1 mouse cellular context compared by ENCODE assay signal in genomic region chr1:195129867-195130266, GRCm38 (mm10).
TF ChIP-seq lines count a peak whose summit lies in the region.

No protein-coding gene starts in this region.

TF ChIP-seq in MEL, 35 proteins besides CTCF, POLR2A, EP300 and RAD21 (continued from another document):
- TF ChIP-seq HCFC1 (IDR thresholded peaks at IDR 0.05; ENCODE audit: low read depth, low read length) (no peak), RCOR1 (IDR thresholded peaks at IDR 0.05; ENCODE audit: low read depth, low read length) (no peak), TBP (IDR thresholded peaks at IDR 0.05; ENCODE audit: low read depth, low read length) (no peak), GATA1 (IDR thresholded peaks at IDR 0.05; ENCODE audit: low read depth, low read length) (no peak), JUND (IDR thresholded peaks at IDR 0.05; ENCODE audit: low read depth, low read length) (no peak), CHD1 (IDR thresholded peaks at IDR 0.05; ENCODE audit: low read depth, low read length) (no peak), SMC3 (IDR thresholded peaks at IDR 0.05; ENCODE audit: low read depth, low read length) (no peak), MAZ (IDR thresholded peaks at IDR 0.05; ENCODE audit: low read depth, low read length) (no peak), ZMIZ1 (IDR thresholded peaks at IDR 0.05; ENCODE audit: low read depth, low read length) (no peak)
TF ChIP-seq in MEL: peak in this region for 0.
